Mouse (Mus musculus): ENCODE results near the gene Canx.
A peak's percentile ranks its signal among the peaks of the same experiment; 100 is the strongest.
"Not testable (repeated sequence)": the region's sequence is repeated elsewhere in the genome, so short reads cannot be mapped to it uniquely, and the experiment has no call there.

Gene Canx

GRCm38 (mm10) chr11:50325496-50326301, at the start of gene Canx:
Gene Canx, minus strand, starts transcription at chr11:50325673.
- peak; percentile 99 for DNase-seq (ENCODE audit: low read depth)

- no peak for DNase-seq (ENCODE audit: low read depth)
These were observed 49.0 kb upstream of the Canx start for GRCm38 (mm10) chr11:50374286-50375015.

GRCm38 (mm10) chr11:50373621-50374020, 48.1 kb upstream of the Canx start:
- DNase-seq (ENCODE audit: low read depth) = no peak

- no peak for DNase-seq (ENCODE audit: low read depth)
These were observed 47.6 kb upstream of the Canx start for GRCm38 (mm10) chr11:50373086-50373485.

- no peak for DNase-seq (ENCODE audit: low read depth)
These were observed 46.4 kb upstream of the Canx start for GRCm38 (mm10) chr11:50371911-50372310.

GRCm38 (mm10) chr11:50371399-50371841, 45.9 kb upstream of the Canx start:
- DNase-seq (ENCODE audit: low read depth) = peak; percentile 32

- no peak for DNase-seq (ENCODE audit: low read depth)
These were observed 45.5 kb upstream of the Canx start for GRCm38 (mm10) chr11:50370969-50371368.

- DNase-seq (ENCODE audit: low read depth) = peak; percentile 25
These were observed 44.0 kb upstream of the Canx start for GRCm38 (mm10) chr11:50369360-50369911.

GRCm38 (mm10) chr11:50367531-50367930, 42.1 kb upstream of the Canx start:
- DNase-seq (ENCODE audit: low read depth) = no peak

GRCm38 (mm10) chr11:50365322-50365721, 39.8 kb upstream of the Canx start:
- DNase-seq (ENCODE audit: low read depth) = no peak

GRCm38 (mm10) chr11:50364548-50364947, 39.1 kb upstream of the Canx start:
- peak; percentile 42 for DNase-seq (ENCODE audit: low read depth)

- not testable (repeated sequence) for DNase-seq (ENCODE audit: low read depth)
These were observed 35.8 kb upstream of the Canx start for GRCm38 (mm10) chr11:50361282-50361681.

- DNase-seq (ENCODE audit: low read depth) = no peak
These were observed 33.7 kb upstream of the Canx start for GRCm38 (mm10) chr11:50358950-50359861.

GRCm38 (mm10) chr11:50355395-50355794, 29.9 kb upstream of the Canx start:
- DNase-seq (ENCODE audit: low read depth) = no peak

GRCm38 (mm10) chr11:50354851-50355250, 29.4 kb upstream of the Canx start:
- DNase-seq (ENCODE audit: low read depth) = no peak

GRCm38 (mm10) chr11:50354162-50354561, 28.7 kb upstream of the Canx start, which contains the start of gene Cby3:
Gene Cby3, plus strand, starts transcription at chr11:50354462.
- DNase-seq (ENCODE audit: low read depth) = no peak

- DNase-seq (ENCODE audit: low read depth) = no peak
These were observed 26.7 kb upstream of the Canx start for GRCm38 (mm10) chr11:50352177-50352576.

GRCm38 (mm10) chr11:50346256-50347032, 21.0 kb upstream of the Canx start:
- DNase-seq (ENCODE audit: low read depth) = no peak

- DNase-seq (ENCODE audit: low read depth) = no peak
These were observed 20.0 kb upstream of the Canx start for GRCm38 (mm10) chr11:50345486-50345885.

GRCm38 (mm10) chr11:50336891-50337290, 11.4 kb upstream of the Canx start:
- no peak for DNase-seq (ENCODE audit: low read depth)

- DNase-seq (ENCODE audit: low read depth) = no peak
These were observed 10.7 kb upstream of the Canx start for GRCm38 (mm10) chr11:50336126-50336525.
